9 mouse cellular contexts compared by ENCODE assay signal in genomic region chr2:157800746-157801501, GRCm38 (mm10).
A peak's percentile ranks its signal among the peaks of the same experiment; 100 is the strongest.
DNase-seq lines count a peak whose midpoint lies in the region; ATAC-seq and TF ChIP-seq lines count a peak whose summit lies in the region.
"Had no signal": no experiment of that assay in that cellular context is flagged by ENCODE, and none has a peak within 500 bp of the region (broad histone marks: within the 10 kb centered on the region; RNA-seq: fewer than 3 reads in every experiment).

No protein-coding gene starts in this region.

- no peak overlapping the region for H3K4me3 ChIP-seq in intestine, embryonic 14.5 days (ENCODE audit: low read depth, low read length)
- H3K4me3 ChIP-seq in intestine, postnatal 0 days (ENCODE audit: low read depth, low read length), result no peak overlapping the region
- no peak overlapping the region for H3K4me3 ChIP-seq in embryonic facial prominence, embryonic 13.5 days
- H3K4me3 ChIP-seq in hindbrain, embryonic 16.5 days (ENCODE audit: low read length), result no peak overlapping the region

- peaks cover 9% of the 10 kb centered on the region for H3K4me1 ChIP-seq in intestine, embryonic 14.5 days (replicated peaks; ENCODE audit: control insufficient read depth, insufficient read depth, low read length)
- no peaks in the 10 kb centered on the region for H3K4me1 ChIP-seq in intestine, postnatal 0 days (replicated peaks; ENCODE audit: control insufficient read depth, insufficient read depth, low read length)
- peaks cover 49% of the 10 kb centered on the region for H3K4me1 ChIP-seq in embryonic facial prominence, embryonic 13.5 days
- peaks cover 36% of the 10 kb centered on the region for H3K4me1 ChIP-seq in hindbrain, embryonic 16.5 days (ENCODE audit: control insufficient read depth, insufficient read depth, low read depth, low read length)

- H3K9me3 ChIP-seq in intestine, embryonic 14.5 days (ENCODE audit: control insufficient read depth, low read length), result no peaks in the 10 kb centered on the region
- H3K9me3 ChIP-seq in intestine, postnatal 0 days (ENCODE audit: control insufficient read depth), result no peaks in the 10 kb centered on the region
- no peaks in the 10 kb centered on the region for H3K9me3 ChIP-seq in embryonic facial prominence, embryonic 13.5 days
- H3K9me3 ChIP-seq in hindbrain, embryonic 16.5 days (ENCODE audit: control insufficient read depth, low read length), result no peaks in the 10 kb centered on the region

- H3K9ac ChIP-seq in intestine, embryonic 14.5 days (ENCODE audit: low read length), result no peak overlapping the region
- H3K9ac ChIP-seq in intestine, postnatal 0 days (ENCODE audit: low read depth, low read length), result no peak overlapping the region
- H3K9ac ChIP-seq in embryonic facial prominence, embryonic 13.5 days, result peak overlapping the region; percentile 2; the same call in 1 of the 2 replicates
- peak overlapping the region; percentile 49 for H3K9ac ChIP-seq in hindbrain, embryonic 16.5 days (ENCODE audit: low read depth, low read length)

- no peaks in the 10 kb centered on the region for H3K27me3 ChIP-seq in intestine, embryonic 14.5 days (replicated peaks; ENCODE audit: control insufficient read depth, insufficient read depth, low read length)
- no peaks in the 10 kb centered on the region for H3K27me3 ChIP-seq in intestine, postnatal 0 days (replicated peaks; ENCODE audit: control insufficient read depth, insufficient read depth, low read length)
- H3K27me3 ChIP-seq in embryonic facial prominence, embryonic 13.5 days, result no peaks in the 10 kb centered on the region
- 0 out of 2 replicates have a peak, but pooled peaks cover 2% of the 10 kb centered on the region for H3K27me3 ChIP-seq in hindbrain, embryonic 16.5 days (replicated peaks; ENCODE audit: control insufficient read depth, insufficient read depth, low read length)

- no peak overlapping the region for H3K4me2 ChIP-seq in intestine, embryonic 14.5 days (ENCODE audit: low read length)
- no peak overlapping the region for H3K4me2 ChIP-seq in intestine, postnatal 0 days (replicated peaks; ENCODE audit: low read depth)
- peak overlapping the region; percentile 31; the same call in 1 of the 2 replicates for H3K4me2 ChIP-seq in embryonic facial prominence, embryonic 13.5 days
- no peak overlapping the region; the same call in 1 of the 2 replicates for H3K4me2 ChIP-seq in hindbrain, embryonic 16.5 days (ENCODE audit: low read length)

- TF ChIP-seq CTCF in intestine, postnatal 0 days (IDR thresholded peaks at IDR 0.05; ENCODE audit: low read depth), result no peak

- H3K36me3 ChIP-seq in intestine, embryonic 14.5 days (ENCODE audit: control insufficient read depth, insufficient read depth, low read length), result 0 out of 2 replicates have a peak, but pooled peaks cover 6% of the 10 kb centered on the region
- peaks cover 6% of the 10 kb centered on the region; the same call in 1 of the 2 replicates for H3K36me3 ChIP-seq in intestine, postnatal 0 days (ENCODE audit: control insufficient read depth, insufficient read depth)
- 0 out of 2 replicates have a peak, but pooled peaks cover 5% of the 10 kb centered on the region for H3K36me3 ChIP-seq in embryonic facial prominence, embryonic 13.5 days
- H3K36me3 ChIP-seq in hindbrain, embryonic 16.5 days (ENCODE audit: control insufficient read depth, insufficient read depth, low read length), result no peaks in the 10 kb centered on the region

- H3K27ac ChIP-seq in intestine, embryonic 14.5 days (ENCODE audit: low read depth), result peak overlapping the region; percentile 38; the same call in 1 of the 2 replicates
- H3K27ac ChIP-seq in intestine, postnatal 0 days (ENCODE audit: low read depth, low read length), result no peak overlapping the region
- peak overlapping the region; percentile 75 for H3K27ac ChIP-seq in embryonic facial prominence, embryonic 13.5 days
- peak overlapping the region; percentile 82 for H3K27ac ChIP-seq in hindbrain, embryonic 16.5 days (ENCODE audit: low read depth, low read length)

- no peak for ATAC-seq in intestine, embryonic 14.5 days (replicated peaks; ENCODE audit: low FRiP score, low TSS enrichment, low read depth)
- ATAC-seq in intestine, postnatal 0 days, result no peak
- no peak for ATAC-seq in embryonic facial prominence, embryonic 13.5 days (ENCODE audit: insufficient number of reproducible peaks, insufficient read depth, low FRiP score, low TSS enrichment, low read depth)
- peak; percentile 77 for ATAC-seq in hindbrain, embryonic 16.5 days
- no peak for ATAC-seq in inflammation-experienced regulatory T-cells, adult 6 months

- DNase-seq in intestine, embryonic 14.5 days (ENCODE audit: low spot score), result no peak
- peak; percentile 66 for DNase-seq in neural tube, embryonic 10.5 days (ENCODE audit: extremely low spot score, low spot score)
- DNase-seq in lung, postnatal 4 days, result no peak
- no peak for DNase-seq in testis, postnatal 14 days (ENCODE audit: low spot score)
- DNase-seq: cerebellum, adult 18-20 months had no signal

- WGBS in intestine, embryonic 14.5 days, result 39% methylated on average over 11 of the region's 11 CpGs
- WGBS in intestine, postnatal 0 days, result 55% methylated on average over 11 of the region's 11 CpGs
- WGBS in embryonic facial prominence, embryonic 13.5 days, result 18% methylated on average over 11 of the region's 11 CpGs
- 13% methylated on average over 11 of the region's 11 CpGs for WGBS in hindbrain, embryonic 16.5 days

Comparison
In these comparisons a context has a peak if more than half of its experiments do, and no peak if none do; other contexts are left out.
1. H3K9ac ChIP-seq: peak in embryonic facial prominence, embryonic 13.5 days (single experiment) and hindbrain, embryonic 16.5 days (single experiment); none in intestine, embryonic 14.5 days (single experiment) and intestine, postnatal 0 days (single experiment).